Mouse (Mus musculus): ENCODE results near the gene Slc38a2.

Slc38a2 gene

DNA sequence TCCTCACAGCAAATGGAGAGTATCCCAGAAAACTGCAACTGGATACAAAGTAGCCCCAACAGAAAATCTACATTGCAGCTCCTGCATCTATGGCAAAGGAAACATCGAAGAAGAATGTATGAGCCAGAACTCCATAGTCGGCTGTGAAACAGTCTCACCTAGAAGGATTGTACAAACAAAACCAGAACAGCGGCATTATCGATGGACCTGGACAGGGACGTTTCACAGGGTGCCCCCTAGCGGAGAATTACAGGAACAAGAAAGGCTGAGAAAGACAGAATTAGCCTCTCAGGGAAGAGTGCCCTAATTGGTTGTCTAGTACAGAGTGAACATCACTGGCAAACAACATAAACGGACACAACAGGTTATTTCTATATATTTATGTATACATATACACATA is 32.9 kb downstream of the Slc38a2 start:
- DNase-seq (ENCODE audit: low spot score in 2 of 2) = peak; percentile 72 to 85

DNA sequence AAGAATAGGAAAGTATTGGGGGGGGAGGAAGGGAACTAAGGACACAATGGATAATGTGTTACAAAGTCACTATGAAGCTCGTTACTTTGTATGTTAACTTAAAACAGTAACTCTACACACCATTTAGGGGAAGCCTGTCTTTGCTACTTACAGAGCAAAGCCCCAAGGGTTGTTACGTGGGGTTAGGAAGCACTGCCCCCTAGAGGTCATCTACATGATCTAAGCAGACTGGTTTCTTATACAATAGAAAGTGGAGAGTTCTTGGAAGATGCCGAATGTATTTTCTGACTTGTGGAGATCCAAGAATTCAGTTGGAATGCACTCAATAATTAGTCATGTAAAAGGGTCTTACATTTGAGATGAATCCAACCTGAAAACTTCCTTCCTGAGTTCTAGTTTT is 33.6 kb downstream of the Slc38a2 start:
- DNase-seq (ENCODE audit: low spot score in 2 of 2) = peak; percentile 75 to 81

DNA sequence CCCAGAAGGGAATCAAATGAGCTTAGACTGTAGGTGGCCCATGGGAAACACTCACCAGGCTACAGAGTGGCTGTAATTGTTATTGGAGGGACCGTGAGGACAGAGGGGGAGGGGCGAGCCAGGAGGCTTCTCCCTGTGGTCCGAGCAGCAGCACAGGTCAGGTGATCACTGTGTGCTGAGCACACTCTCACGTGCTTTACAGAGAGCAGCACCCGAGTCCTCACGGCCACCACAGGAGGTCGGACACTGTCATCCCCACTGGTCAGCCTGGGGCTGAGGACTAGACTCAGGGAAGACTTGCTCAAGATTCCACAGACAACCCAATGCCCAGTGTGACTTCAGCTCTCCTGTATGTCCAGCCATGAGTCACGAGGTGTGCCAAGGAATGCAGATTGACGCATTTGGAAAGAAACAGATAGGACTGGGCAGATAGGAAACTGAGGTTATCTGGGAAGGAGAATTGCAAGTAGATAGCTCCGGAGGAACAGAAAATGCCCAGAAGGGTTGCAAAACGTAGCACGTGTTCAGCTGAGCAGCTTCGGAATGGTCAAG is 38.9 kb downstream of the Slc38a2 start:
- no peak for DNase-seq (ENCODE audit: low spot score in 2 of 2)

DNA sequence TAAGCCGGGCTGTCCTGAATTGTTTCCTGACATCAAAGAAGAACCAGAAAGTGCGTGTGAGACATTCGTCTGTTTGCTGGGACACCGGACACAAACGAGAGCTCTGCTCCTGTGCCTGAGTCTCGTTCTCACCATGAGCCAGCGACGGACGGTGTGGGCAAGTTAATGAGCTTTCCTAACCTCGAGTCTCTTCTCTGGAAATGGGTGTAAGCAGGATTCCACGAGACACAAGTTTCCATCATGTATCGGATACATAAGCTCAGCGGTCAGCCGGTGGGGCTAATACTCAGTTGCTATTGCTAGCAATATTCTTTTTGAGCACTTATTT is 41.3 kb downstream of the Slc38a2 start:
- no peak for DNase-seq (ENCODE audit: low spot score in 2 of 2)

DNA sequence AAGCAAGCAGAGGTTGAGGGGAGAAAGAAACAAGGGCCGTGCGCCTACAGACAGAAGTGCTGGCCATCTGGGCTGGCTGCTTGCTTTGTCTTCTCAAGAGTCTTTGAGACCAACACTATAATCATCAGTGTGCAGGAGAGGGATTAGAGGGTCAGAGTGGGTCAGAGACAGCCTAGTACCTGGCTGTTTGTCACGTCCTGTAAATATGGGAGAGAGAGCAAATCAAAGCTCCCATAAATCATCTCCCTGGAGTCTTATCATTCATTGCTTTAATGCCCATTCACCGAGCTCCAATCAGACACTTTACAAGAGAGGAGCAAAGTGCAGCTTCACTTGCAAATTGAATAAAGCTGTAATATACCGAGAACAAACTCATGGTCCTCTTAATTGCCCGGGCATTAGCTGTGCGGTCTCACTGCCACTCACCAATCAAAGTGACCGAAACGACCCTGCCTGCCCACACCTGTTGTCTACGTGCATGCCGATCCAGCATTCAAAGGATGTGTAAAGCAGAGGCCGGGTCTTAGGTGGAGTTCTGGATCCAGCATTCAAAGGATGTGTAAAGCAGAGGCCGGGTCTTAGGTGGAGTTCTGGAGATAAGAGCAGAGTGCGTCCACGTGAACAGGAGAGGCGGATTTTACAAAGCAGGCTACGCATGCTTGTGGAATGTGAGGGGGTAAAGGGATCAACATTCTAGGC is 41.8 kb downstream of the Slc38a2 start:
- no peak for DNase-seq (ENCODE audit: low spot score in 2 of 2)

DNA sequence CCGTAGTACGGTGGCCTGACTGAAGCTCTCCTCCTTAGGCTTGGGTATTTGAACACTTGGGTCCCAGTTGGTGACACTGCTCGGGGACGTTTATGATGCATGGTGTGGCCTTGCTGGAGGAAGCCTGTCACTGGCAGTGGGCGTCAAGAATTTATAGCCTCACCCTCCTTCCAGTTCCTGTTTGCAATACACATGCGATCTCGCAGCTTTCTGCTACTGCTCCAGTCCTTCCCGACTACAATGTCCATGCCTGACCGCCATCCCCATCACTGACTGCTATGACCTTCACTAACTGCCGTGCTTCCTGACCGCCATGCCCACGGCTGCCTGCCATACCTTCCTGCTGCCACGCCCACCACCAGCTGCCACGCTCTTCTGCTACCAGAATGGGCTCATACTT is 44.0 kb downstream of the Slc38a2 start:
- DNase-seq (ENCODE audit: low spot score in 2 of 2) = peak in 1 of 2 experiments; percentile 37

DNA sequence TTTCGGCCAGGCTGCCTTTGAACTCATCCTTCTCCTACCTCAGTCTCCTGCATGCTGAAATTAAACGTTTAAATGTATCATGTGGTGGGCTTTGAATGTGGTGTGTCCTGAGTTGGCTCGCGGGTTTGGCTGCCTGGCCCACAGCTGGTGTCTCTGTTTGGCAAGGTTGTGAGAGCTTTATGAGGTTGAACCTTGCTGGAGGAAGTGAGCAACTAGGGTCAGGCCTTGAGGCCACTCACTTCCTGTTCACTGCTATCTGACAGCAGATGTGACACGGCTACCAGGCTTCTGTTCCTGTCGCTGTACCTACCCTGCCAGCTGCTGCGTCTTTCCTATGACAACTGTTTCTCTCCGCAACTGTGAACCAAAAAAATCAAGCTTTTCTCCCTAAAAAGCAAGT is 44.8 kb downstream of the Slc38a2 start:
- DNase-seq (ENCODE audit: low spot score in 2 of 2) = peak; percentile 56 to 76

DNA sequence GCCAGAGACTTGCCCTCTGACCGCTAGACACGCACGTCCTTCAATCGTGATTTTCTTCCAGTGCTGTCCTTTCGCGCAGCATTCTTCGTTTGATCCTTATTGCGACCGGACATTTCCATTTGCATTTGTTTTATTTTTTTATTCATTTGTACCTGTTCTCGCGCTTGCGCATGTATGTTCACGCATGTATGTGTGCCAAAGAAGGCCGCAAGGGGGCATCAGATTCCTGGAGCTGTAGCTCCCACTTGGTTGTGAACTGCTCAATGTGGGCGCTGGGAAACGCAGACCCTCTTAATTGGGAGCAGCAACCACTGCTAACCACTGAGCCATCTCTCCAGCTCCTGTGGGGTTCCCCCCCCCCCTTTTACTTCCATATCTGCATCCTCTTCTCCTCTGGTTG is 46.5 kb downstream of the Slc38a2 start:
- DNase-seq (ENCODE audit: low spot score in 2 of 2) = no peak

DNA sequence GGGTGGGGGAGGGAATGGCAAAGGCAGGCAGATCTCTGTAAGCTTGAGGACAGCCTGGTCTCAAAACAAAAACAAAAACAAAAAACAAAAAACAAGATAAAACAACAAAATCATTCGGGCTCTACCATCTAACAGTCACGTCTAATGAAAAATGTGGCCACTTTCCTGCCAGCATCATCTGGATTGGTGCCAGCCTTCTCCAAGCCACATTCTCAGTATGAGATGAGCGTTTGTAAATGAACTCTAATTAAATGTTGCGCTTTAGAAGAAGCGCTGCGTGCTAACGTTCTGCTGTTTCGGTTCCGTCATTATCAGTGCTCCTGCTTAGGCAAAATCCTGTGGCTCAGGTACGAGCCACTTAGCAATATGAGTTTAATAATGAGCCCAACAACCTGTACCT is 47.0 kb downstream of the Slc38a2 start:
- no peak for DNase-seq (ENCODE audit: low spot score in 2 of 2)

DNA sequence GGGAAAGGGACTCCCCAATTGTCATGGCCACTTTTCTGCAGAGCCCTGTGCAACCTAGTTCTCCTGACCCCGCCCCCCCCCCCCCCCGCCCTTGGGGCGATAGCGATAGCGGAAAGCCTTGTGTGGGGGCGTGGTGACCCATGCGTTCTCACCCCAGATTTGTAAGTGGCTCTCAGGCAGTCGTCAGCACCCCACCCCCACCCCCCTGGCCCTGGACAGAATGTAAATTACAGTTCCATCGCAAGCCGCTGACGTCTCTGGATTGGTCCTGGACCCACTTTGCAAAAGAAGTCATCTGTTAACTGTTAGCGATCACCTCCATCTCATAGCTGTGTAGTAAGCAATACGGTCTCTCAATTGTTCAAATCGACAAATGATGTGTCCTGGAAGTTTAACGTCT is 52.2 kb downstream of the Slc38a2 start:
- DNase-seq (ENCODE audit: low spot score in 2 of 2) = no peak

DNA sequence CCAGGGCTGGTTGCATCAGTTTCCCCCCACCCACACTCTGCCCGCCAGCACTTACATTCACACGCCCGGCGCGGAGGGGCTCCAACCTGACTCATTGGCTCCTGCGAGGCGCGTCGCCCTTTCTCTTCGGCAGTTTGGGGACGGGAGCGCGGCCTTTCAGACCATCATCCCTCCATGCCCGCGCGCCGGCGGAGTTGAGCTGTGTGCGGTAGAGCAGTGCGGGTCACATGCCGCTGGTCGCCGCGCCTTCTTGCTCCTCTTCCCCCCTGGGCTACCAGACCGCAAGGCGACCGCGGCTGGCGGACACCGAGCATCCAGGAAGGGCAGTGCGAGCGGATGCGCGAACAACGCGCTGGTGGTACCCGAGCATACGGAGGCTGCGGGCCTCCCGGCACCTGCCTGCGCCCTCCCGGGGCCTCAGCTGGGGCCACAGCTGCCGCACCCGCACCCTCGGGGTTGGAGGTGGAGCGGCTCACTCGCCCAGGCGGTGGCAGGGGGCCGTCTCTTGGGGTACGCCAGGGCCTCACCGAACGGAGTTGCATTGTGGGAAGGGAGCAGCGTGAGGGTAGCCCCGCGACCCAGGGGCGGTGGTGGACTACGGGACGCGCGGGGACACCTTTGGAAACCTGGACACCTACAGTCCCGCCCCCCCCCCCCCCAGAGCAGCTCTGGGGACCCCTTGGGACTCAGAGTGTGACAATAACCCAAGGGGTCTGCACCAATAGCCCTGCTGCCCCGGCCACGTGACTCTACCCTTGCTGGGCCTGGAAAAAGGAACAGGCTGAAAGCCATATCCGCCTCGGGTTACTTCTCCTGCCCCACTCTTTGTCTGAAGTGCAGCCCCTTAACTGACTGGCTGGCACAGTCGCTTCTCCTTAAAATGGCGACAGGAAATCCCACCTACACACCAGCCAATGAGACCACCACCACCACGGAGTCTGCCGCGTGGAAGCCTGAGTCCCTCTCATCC is 56.8 kb downstream of the Slc38a2 start, which contains the start of gene Slc38a1:
Gene Slc38a1 (minus strand): TSS at position 478 of the 970 bp plus-strand sequence.
- DNase-seq (ENCODE audit: low spot score in 2 of 2) = peak; percentile 69 to 85

DNA sequence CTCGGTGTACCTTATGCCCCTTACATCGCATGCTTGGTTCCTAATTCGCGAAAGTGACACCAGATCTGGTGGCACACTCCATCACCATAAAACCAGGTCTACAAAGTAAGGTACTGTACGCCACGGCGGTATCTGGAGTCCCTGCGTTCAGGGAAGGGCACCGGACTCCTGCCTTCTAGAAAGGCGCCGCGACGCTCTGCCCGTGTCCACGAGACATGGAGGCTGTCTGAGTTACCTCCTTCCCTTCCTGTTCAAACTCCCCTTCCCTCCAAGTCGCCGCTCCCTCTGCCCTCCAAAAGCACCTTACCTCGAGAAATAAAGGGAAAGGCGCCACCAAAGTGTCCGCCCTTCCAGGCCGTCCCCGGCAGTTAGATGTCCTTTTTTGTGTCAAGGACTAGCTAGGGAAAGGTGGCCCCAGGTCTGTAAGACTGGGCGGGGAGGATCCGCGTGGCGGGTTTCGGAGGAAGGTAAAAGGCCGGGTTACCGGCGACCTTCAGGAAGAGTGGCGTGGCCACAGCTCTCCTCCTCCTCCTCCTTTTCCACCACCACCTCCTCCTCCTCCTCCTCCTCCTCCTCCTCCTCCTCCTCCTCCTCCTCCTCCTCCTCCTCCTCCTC is 57.6 kb downstream of the Slc38a2 start:
- peak; percentile 37 to 77 for DNase-seq (ENCODE audit: low spot score in 2 of 2)

DNA sequence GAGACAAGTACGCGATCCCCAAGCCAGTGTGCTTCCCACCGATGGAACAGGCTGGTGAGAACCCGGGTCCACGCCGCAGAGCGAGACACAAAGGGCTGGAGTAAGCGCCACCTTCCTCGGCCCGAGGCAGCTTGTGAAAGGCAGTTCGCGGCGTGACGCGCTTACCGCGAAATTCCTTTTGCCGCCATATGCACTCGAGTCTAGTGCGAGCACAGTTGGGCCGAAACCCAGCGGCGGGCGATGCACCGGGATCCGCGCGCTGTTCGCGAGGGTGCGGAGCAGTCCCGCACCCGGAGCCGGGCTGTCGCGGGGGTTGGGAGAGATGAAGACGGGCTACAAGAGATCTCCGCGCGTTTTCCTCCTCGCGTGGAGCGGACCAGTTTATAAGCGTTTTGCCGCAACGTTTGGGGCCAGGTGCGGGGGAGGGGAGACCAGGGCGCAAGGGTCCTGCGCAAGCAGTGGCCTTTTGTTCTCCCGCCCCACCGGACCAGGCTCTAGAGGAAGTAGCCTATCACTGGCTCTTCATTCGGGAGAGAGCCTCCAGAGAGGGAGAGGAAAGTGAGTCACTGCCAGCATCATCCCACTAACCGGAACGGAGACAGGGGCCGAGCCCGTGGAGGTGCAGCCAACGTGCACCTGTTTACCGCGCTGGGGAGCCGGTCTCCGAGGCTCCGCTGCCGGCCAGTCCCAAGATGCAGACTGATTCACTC is 58.3 kb downstream of the Slc38a2 start:
- DNase-seq (ENCODE audit: low spot score in 2 of 2) = peak; percentile 55 to 81

DNA sequence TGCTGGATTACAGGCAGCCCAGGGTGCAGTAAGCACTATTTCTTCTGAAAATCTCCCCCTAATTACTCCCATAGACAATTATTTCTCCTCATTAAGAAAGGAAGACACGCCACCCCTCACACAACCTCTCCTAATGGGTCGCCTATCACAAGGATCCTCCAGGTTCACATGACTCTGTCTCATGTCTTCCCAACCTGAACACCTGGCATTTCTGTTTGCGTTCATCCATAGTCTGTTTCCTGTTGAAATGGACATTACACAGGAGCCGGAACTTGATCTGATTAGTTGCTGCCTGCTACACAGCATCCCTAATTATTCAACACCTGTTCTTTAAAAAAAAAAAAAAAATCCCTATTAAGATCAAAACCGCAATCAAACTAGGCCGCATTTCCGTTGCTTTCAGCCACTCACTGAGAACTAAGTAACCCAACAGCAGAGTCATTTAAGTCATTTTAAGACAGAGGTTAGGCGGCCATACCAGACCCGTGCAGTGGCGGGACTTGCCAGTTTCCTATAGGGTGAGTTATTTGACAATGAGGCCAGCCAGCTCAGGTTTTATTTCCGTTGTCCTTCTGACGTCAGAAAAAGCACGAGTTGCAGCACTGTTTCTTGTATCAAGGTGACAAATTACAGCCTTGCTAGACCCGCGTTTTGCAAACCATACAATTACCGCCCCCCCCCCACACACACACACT is 59.1 kb downstream of the Slc38a2 start:
- DNase-seq (ENCODE audit: low spot score in 2 of 2) = peak in 1 of 2 experiments; percentile 29

DNA sequence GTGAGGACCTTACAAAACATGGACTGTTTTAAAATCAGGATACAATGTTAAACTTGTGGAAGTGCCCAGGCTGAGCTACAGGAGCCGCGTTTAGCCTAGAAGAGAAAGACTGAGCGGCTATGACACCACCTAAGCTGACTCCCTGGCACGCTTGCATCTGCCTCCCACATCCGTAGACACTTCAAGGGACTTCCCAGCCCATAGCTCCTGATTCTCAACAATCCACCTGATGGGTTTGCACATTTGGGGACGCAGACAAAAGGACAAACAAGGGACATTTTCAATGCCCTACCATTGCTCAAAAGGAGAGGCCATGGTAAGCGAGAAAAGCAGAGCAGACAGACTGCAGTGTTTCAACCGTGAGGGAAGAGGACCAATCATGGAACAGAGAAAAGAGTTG is 59.9 kb downstream of the Slc38a2 start:
- DNase-seq (ENCODE audit: low spot score in 2 of 2) = no peak

DNA sequence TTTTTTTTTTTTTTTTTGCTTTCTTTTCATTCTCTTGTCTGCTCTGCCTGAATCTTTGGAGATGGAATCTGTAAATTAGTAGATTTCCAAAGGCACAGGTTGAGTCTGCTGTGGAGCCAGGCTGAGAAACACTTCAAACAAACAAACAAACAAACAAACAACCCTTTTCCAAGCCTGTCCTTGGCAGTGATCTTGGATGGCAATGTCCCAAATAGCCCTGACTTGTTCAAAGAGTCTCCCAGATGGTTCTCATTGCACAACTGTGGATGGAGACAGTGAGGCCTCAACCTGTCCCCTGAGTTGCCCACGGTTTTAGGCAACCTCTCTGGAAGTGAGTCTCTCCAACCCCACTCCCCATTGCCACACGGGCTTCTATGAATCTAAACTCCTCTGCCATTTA is 60.9 kb downstream of the Slc38a2 start:
- no peak for DNase-seq (ENCODE audit: low spot score in 2 of 2)

DNA sequence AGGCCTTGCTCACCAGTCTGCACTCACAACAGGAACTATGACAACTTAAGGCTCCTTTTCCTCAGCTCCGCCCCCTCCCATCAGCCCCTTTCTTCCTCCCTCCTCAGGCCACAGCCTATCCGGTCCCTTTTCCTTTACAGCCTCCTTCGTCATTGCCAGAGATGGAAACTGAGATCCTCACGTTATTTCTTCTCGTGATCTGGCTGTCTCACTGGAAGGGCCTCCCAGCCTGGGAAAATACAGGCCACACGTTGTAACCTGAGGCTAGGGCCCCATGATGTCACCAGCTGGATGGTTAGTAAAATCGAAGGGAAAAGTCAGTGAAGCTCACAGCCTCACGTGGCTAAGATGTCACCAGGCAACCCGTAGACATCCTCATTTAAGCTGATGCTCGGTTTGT is 61.4 kb downstream of the Slc38a2 start:
- peak in 1 of 2 experiments; percentile 30 for DNase-seq (ENCODE audit: low spot score in 2 of 2)
